Mouse (Mus musculus) CH12.LX (cell line): ENCODE results near the gene Gm20489.

Experiments
- CTCF ChIP-seq, 2 experiments: IDR thresholded peaks in 1 of 2; conservative IDR thresholded peaks in 1 of 2; 2 replicates each; pipeline ENCODE4 v1.5.1; 2011 to 2012; ENCODE audit warnings: low read depth in 2 of 2, low read length in 2 of 2, improper control_type of control experiment in 1 of 2, inconsistent platforms in 1 of 2, mild to moderate bottlenecking in 1 of 2, moderate library complexity in 1 of 2
- E2F4 ChIP-seq: IDR thresholded peaks from 2 replicates; pipeline ENCODE4 v1.6.1; 2011; ENCODE audit warnings: low read depth, low read length, improper control_type of control experiment; ENCODE audit not compliant: insufficient replicate concordance
- ELF1 ChIP-seq: IDR thresholded peaks from 2 replicates; pipeline ENCODE4 v1.6.1; 2014; ENCODE audit warnings: low read depth, mild to moderate bottlenecking, inconsistent platforms, low read length, improper control_type of control experiment
- ETS1 ChIP-seq: conservative IDR thresholded peaks from 2 replicates; pipeline ENCODE4 v1.6.1; 2012; ENCODE audit warnings: low read depth, mild to moderate bottlenecking, inconsistent platforms, low read length, improper control_type of control experiment, moderate library complexity
- HCFC1 ChIP-seq: IDR thresholded peaks from 2 replicates; pipeline ENCODE4 v1.6.1; 2012; ENCODE audit warnings: low read depth, mild to moderate bottlenecking, inconsistent platforms, low read length, improper control_type of control experiment
- MAX ChIP-seq: IDR thresholded peaks from 2 replicates; pipeline ENCODE4 v1.6.1; 2011; ENCODE audit warnings: low read length, improper control_type of control experiment
- MXI1 ChIP-seq: IDR thresholded peaks from 2 replicates; pipeline ENCODE4 v1.6.1; 2011; ENCODE audit warnings: mild to moderate bottlenecking, low read depth, low read length, improper control_type of control experiment
- POLR2A ChIP-seq: IDR thresholded peaks from 2 replicates; pipeline ENCODE4 v1.6.1; 2011; ENCODE audit warnings: low read depth, mild to moderate bottlenecking, improper control_type of control experiment, low read length
- RAD21 ChIP-seq: IDR thresholded peaks from 2 replicates; pipeline ENCODE4 v1.6.1; 2011; ENCODE audit warnings: low read depth, mild to moderate bottlenecking, low read length, improper control_type of control experiment, moderate library complexity
- SIN3A ChIP-seq: IDR thresholded peaks from 2 replicates; pipeline ENCODE4 v1.6.1; 2012; ENCODE audit warnings: low read length, improper control_type of control experiment, inconsistent platforms
- TBP ChIP-seq: conservative IDR thresholded peaks from 2 replicates; pipeline ENCODE4 v1.6.1; 2011; ENCODE audit warnings: low read depth, low read length, improper control_type of control experiment
- USF1 ChIP-seq: IDR thresholded peaks from 2 replicates; pipeline ENCODE4 v1.6.1; 2014; ENCODE audit warnings: low read depth, mild to moderate bottlenecking, inconsistent platforms, low read length, improper control_type of control experiment
- ZC3H11A ChIP-seq: IDR thresholded peaks from 2 replicates; pipeline ENCODE4 v1.6.1; 2012; ENCODE audit warnings: low read depth, mild to moderate bottlenecking, inconsistent platforms, low read length, improper control_type of control experiment
- ZNF384 ChIP-seq: IDR thresholded peaks from 2 replicates; pipeline ENCODE4 v1.6.1; 2012; ENCODE audit warnings: low read depth, low read length, improper control_type of control experiment, inconsistent platforms

GRCm38 (mm10) chrX:101299473-101300426 lies 30.9 kb upstream of the Gm20489 start:
- TF ChIP-seq CTCF (conservative IDR thresholded peaks at IDR 0.05 in 1 of 2, IDR thresholded peaks at IDR 0.05 in 1 of 2; ENCODE audit: low read depth in 2 of 2, low read length in 2 of 2), result no peak
- TF ChIP-seq MXI1, result no peak
- TF ChIP-seq ZNF384, result no peak
- TF ChIP-seq E2F4, result no peak
- TF ChIP-seq TBP, result no peak
- no peak for TF ChIP-seq RAD21
- TF ChIP-seq ELF1, result no peak
- TF ChIP-seq MAX, result no peak
- TF ChIP-seq USF1, result no peak
- no peak for TF ChIP-seq SIN3A
- TF ChIP-seq ETS1, result no peak
- TF ChIP-seq POLR2A, result no peak
- TF ChIP-seq ZC3H11A, result no peak
- no peak for TF ChIP-seq HCFC1
